In the genomic region with DNA sequence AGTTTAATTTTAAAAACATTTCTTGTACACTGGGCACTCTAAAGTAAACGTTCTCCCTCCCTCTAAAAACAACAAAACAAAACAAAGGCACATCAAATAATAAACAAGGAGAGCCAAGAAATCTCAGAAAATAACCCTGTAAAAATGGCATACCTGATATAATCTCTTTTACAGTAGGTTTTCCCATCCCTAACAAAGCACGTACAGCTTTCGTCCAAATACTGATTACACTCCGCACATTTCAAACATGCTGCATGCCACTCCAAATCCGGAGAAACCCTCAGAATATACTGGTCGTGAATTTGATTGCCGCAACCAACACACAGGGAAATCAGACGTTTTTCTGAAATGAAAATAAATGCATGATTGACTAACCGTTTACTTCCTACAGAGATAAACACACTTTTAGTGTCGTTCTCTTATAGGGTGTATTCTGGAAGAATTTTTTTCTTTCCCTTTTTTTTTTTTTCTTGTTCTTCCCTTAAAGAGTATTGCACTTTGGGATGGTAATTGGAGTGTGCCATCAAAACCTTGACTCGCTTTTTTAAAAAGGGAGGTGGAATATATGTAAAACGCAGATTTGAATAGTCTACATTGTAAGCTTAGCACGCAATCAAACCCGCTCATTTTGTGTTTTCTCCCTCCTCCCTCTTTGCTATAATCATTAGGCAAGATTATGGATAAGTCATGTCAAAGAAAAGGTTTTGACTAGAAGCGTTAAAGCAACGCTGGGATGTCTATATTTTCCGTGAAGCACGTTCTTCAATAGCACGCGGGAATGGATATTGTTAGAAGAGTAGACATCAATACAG, we compare ENCODE assay signal across 11 mouse cellular contexts. TPM values are rescaled to one million over a fixed set of nuclear protein-coding genes. Genes with fewer than 3 reads are reported as not detected.
DNase-seq lines count a peak whose midpoint lies in the region; ATAC-seq and TF ChIP-seq lines count a peak whose summit lies in the region.
"Had no signal": no experiment of that assay in that cellular context is flagged by ENCODE, and none has a peak within 500 bp of the region (broad histone marks: within the 10 kb centered on the region; RNA-seq: fewer than 3 reads in every experiment).

No protein-coding gene starts in this region.

- peaks cover 100% of the 10 kb centered on the region for H3K27me3 ChIP-seq in midbrain, embryonic 10.5 days (ENCODE audit: low read depth, poor library complexity, severe bottlenecking)
- peaks cover 66% of the 10 kb centered on the region for H3K27me3 ChIP-seq in midbrain, postnatal 0 days (ENCODE audit: insufficient read depth, low read length)
- peaks cover 68% of the 10 kb centered on the region for H3K27me3 ChIP-seq in forebrain, embryonic 15.5 days
- peaks cover 94% of the 10 kb centered on the region for H3K27me3 ChIP-seq in limb, embryonic 14.5 days (ENCODE audit: control insufficient read depth, insufficient read depth, low read length)
- peaks cover 4% of the 10 kb centered on the region; the same call in 1 of the 2 replicates for H3K27me3 ChIP-seq in stomach, postnatal 0 days (ENCODE audit: control insufficient read depth, insufficient read depth, low read length)

- WGBS in midbrain, embryonic 10.5 days: under 1% methylated on average over 20 of the region's 20 CpGs
- 2% methylated on average over 20 of the region's 20 CpGs for WGBS in midbrain, postnatal 0 days
- 1% methylated on average over 20 of the region's 20 CpGs for WGBS in forebrain, embryonic 15.5 days
- whole genome bisulfite sequencing in limb, embryonic 14.5 days: under 1% methylated on average over 20 of the region's 20 CpGs
- WGBS in stomach, postnatal 0 days: 3% methylated on average over 20 of the region's 20 CpGs

- DNase-seq in midbrain, embryonic 10.5 days (ENCODE audit: low spot score): no peak
- DNase-seq in midbrain, postnatal 0 days (ENCODE audit: low spot score): no peak
- DNase-seq in limb, embryonic 14.5 days (ENCODE audit: low spot score): no peak
- DNase-seq in stomach, postnatal 0 days (ENCODE audit: low spot score): no peak
- DNase-seq in layer of hippocampus, adult 9-11 months: no peak
- no peak for DNase-seq in gastrocnemius, postnatal 25 days
- DNase-seq: adrenal gland, postnatal 25 days; cerebellum, postnatal 25 days had no signal

- TF ChIP-seq CTCF in midbrain, postnatal 0 days (IDR thresholded peaks at IDR 0.05): no peak
- TF ChIP-seq CTCF in stomach, postnatal 0 days (IDR thresholded peaks at IDR 0.05; ENCODE audit: low read depth): no peak

- no peak overlapping the region for H3K27ac ChIP-seq in midbrain, embryonic 10.5 days (replicated peaks)
- no peak overlapping the region for H3K27ac ChIP-seq in midbrain, postnatal 0 days (ENCODE audit: low read depth, low read length)
- H3K27ac ChIP-seq in forebrain, embryonic 15.5 days (replicated peaks): peak overlapping the region; percentile 27
- H3K27ac ChIP-seq in limb, embryonic 14.5 days (replicated peaks; ENCODE audit: low read depth, low read length): no peak overlapping the region
- H3K27ac ChIP-seq in stomach, postnatal 0 days (replicated peaks): peak overlapping the region; percentile 82; the same call in 1 of the 2 replicates

- TF ChIP-seq EP300 in stomach, postnatal 0 days (optimal IDR thresholded peaks at IDR 0.05): no peak

- H3K9me3 ChIP-seq in midbrain, embryonic 10.5 days (replicated peaks): no peaks in the 10 kb centered on the region
- no peaks in the 10 kb centered on the region for H3K9me3 ChIP-seq in midbrain, postnatal 0 days (ENCODE audit: low read length)
- no peaks in the 10 kb centered on the region for H3K9me3 ChIP-seq in forebrain, embryonic 15.5 days
- H3K9me3 ChIP-seq in limb, embryonic 14.5 days (ENCODE audit: control insufficient read depth, low read length): no peaks in the 10 kb centered on the region
- no peaks in the 10 kb centered on the region for H3K9me3 ChIP-seq in stomach, postnatal 0 days (ENCODE audit: control insufficient read depth, low read length)

- no peak for ATAC-seq in midbrain, postnatal 0 days (ENCODE audit: low FRiP score)
- ATAC-seq in forebrain, embryonic 15.5 days (replicated peaks): no peak
- ATAC-seq in limb, embryonic 14.5 days (ENCODE audit: low FRiP score, low read depth): no peak
- no peak for ATAC-seq in stomach, postnatal 0 days (ENCODE audit: low FRiP score, low TSS enrichment)
- no peak for ATAC-seq in activated CD4-positive, CD25-positive, alpha-beta regulatory T cell, adult 4 months

- no peak for TF ChIP-seq POLR2A in limb, embryonic 14.5 days (IDR thresholded peaks at IDR 0.05; ENCODE audit: borderline replicate concordance, extremely low read depth, insufficient read depth, insufficient read length)

- H3K9ac ChIP-seq in midbrain, postnatal 0 days (replicated peaks; ENCODE audit: low read length, poor library complexity, severe bottlenecking): no peak overlapping the region
- peak overlapping the region; percentile 24; the same call in 1 of the 2 replicates for H3K9ac ChIP-seq in forebrain, embryonic 15.5 days (replicated peaks)
- H3K9ac ChIP-seq in limb, embryonic 14.5 days (ENCODE audit: low read depth, low read length, severe bottlenecking): no peak overlapping the region
- H3K9ac ChIP-seq in stomach, postnatal 0 days (ENCODE audit: low read length): peak overlapping the region; percentile 67

- peak overlapping the region; percentile 61 for H3K4me3 ChIP-seq in midbrain, embryonic 10.5 days
- H3K4me3 ChIP-seq in midbrain, postnatal 0 days (ENCODE audit: low read depth, low read length): no peak overlapping the region
- H3K4me3 ChIP-seq in forebrain, embryonic 15.5 days: peak overlapping the region; percentile 60
- peak overlapping the region; percentile 58 for H3K4me3 ChIP-seq in limb, embryonic 14.5 days (replicated peaks; ENCODE audit: low read length)
- H3K4me3 ChIP-seq in stomach, postnatal 0 days (ENCODE audit: low read depth, low read length): peak overlapping the region; percentile 79

- peaks cover 30% of the 10 kb centered on the region for H3K4me1 ChIP-seq in midbrain, embryonic 10.5 days
- H3K4me1 ChIP-seq in midbrain, postnatal 0 days (ENCODE audit: insufficient read depth, low read length): no peaks in the 10 kb centered on the region
- peaks cover 18% of the 10 kb centered on the region for H3K4me1 ChIP-seq in forebrain, embryonic 15.5 days
- no peaks in the 10 kb centered on the region for H3K4me1 ChIP-seq in limb, embryonic 14.5 days (ENCODE audit: control insufficient read depth, insufficient read depth, low read length)
- H3K4me1 ChIP-seq in stomach, postnatal 0 days (replicated peaks; ENCODE audit: control insufficient read depth, insufficient read depth): 0 out of 2 replicates have a peak, but pooled peaks cover 2% of the 10 kb centered on the region

- H3K4me2 ChIP-seq in midbrain, postnatal 0 days (ENCODE audit: low read depth, low read length, poor library complexity, severe bottlenecking): no peak overlapping the region
- 0 out of 2 replicates have a peak overlapping the region, but pooled peaks have one; percentile 6 for H3K4me2 ChIP-seq in forebrain, embryonic 15.5 days (replicated peaks)
- H3K4me2 ChIP-seq in limb, embryonic 14.5 days (replicated peaks; ENCODE audit: low read depth, low read length, severe bottlenecking): no peak overlapping the region
- peak overlapping the region; percentile 82 for H3K4me2 ChIP-seq in stomach, postnatal 0 days (replicated peaks; ENCODE audit: low read depth)

- no peaks in the 10 kb centered on the region for H3K36me3 ChIP-seq in midbrain, embryonic 10.5 days
- H3K36me3 ChIP-seq in midbrain, postnatal 0 days (ENCODE audit: insufficient read depth, low read length): no peaks in the 10 kb centered on the region
- no peaks in the 10 kb centered on the region for H3K36me3 ChIP-seq in forebrain, embryonic 15.5 days
- H3K36me3 ChIP-seq in limb, embryonic 14.5 days (ENCODE audit: control insufficient read depth, insufficient read depth, low read length): no peaks in the 10 kb centered on the region
- H3K36me3 ChIP-seq in stomach, postnatal 0 days (ENCODE audit: control insufficient read depth, insufficient read depth, low read length): no peaks in the 10 kb centered on the region
- H3K36me3 ChIP-seq: G1E had no signal

RNA-seq across cellular contexts. Expression of gene Isl1, which starts 1.2 kb away (rescaled TPM):
- polyA plus RNA-seq in midbrain, embryonic 10.5 days (2016; fragmentation: Nextera tagmentation; extraction: Ambion mirVana): 16.4 and 20.7 TPM in 2 replicates
- total RNA-seq in midbrain, postnatal 0 days (2014; rRNA removed): 6.8 and 12.3 TPM in 2 replicates
- 13.2 and 25.8 TPM in 2 replicates for polyA plus RNA-seq in midbrain, postnatal 0 days (2015; fragmentation: Nextera tagmentation; extraction: Ambion mirVana)
- 58.1 and 65.4 TPM in 2 replicates for polyA plus RNA-seq in forebrain, embryonic 15.5 days (2015; fragmentation: Nextera tagmentation; extraction: Ambion mirVana)
- polyA plus RNA-seq in limb, embryonic 14.5 days (2012; rRNA removed): 3.6 and 4.4 TPM in 2 replicates
- polyA plus RNA-seq in limb, embryonic 14.5 days (2014; fragmentation: Nextera tagmentation; extraction: Ambion mirVana): 1.4 and 1.7 TPM in 2 replicates
- polyA plus RNA-seq in stomach, postnatal 0 days (2015; fragmentation: Nextera tagmentation; extraction: Ambion mirVana): 18.0 and 19.0 TPM in 2 replicates
- not detected for polyA plus RNA-seq in activated CD4-positive, CD25-positive, alpha-beta regulatory T cell, adult 4 months (2017; shearing (Covaris generic))
- total RNA-seq in gastrocnemius, postnatal 25 days (2021): not detected
- polyA plus RNA-seq: G1E had no signal

Comparison
In these comparisons a context has a peak if more than half of its experiments do, and no peak if none do; other contexts are left out.
1. H3K27ac ChIP-seq: peak in forebrain, embryonic 15.5 days (single experiment) and stomach, postnatal 0 days (single experiment); none in midbrain, embryonic 10.5 days (single experiment), midbrain, postnatal 0 days (single experiment) and limb, embryonic 14.5 days (single experiment).
2. H3K4me2 ChIP-seq: peak in forebrain, embryonic 15.5 days (single experiment) and stomach, postnatal 0 days (single experiment); none in midbrain, postnatal 0 days (single experiment) and limb, embryonic 14.5 days (single experiment).
3. H3K9ac ChIP-seq: peak in forebrain, embryonic 15.5 days (single experiment) and stomach, postnatal 0 days (single experiment); none in midbrain, postnatal 0 days (single experiment) and limb, embryonic 14.5 days (single experiment).